Mouse (Mus musculus): ENCODE results near the gene Dnm1.

DNA sequence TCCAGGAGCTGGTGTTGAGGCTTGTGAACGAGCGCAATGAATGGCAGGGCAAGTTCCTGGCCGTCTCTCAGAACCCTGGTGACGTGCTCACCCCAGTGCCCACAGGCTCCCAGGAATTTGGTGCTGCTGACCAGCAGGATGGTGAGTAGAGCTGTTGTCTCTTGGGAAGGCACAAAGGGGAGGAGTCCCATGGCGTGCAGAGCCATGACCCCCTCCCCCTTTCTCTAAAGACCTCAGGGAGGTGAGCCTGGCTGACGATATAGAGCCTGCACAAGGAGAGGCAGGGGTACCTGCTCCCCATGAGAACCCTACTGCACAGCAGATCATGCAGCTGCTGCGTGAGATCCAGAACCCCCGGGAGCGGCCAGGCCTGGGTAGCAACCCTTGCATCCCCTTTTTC is 47.0 kb downstream of the Dnm1 start:
- TF ChIP-seq CTCF (IDR thresholded peaks at IDR 0.05; ENCODE audit: low read depth, low read length) (no peak), POLR2A (IDR thresholded peaks at IDR 0.05; ENCODE audit: extremely low read depth, insufficient read depth, low read length) (no peak)
